Mouse (Mus musculus): ENCODE data around the gene Cyb5d1. TPM values are rescaled to one million over a fixed set of nuclear protein-coding genes. Genes with fewer than 3 reads are reported as not detected.
A peak's percentile ranks its signal among the peaks of the same experiment; 100 is the strongest.

Gene Cyb5d1
- polyA plus RNA-seq, 1 experiment, result 22.5 TPM

- Histone ChIP-seq H3K4me1 (ENCODE audit: control insufficient read depth, insufficient read depth, low read length) (peaks cover 18% of the 10 kb centered on the region), H3K27ac (ENCODE audit: insufficient read depth, low read depth, low read length) (peak overlapping the region; percentile 96), H3K4me3 (ENCODE audit: insufficient read depth, low read length) (peak overlapping the region; percentile 50)
- no peak for TF ChIP-seq POLR2A (IDR thresholded peaks at IDR 0.05; ENCODE audit: borderline replicate concordance, low read depth, low read length)
- no peak for TF ChIP-seq CTCF (IDR thresholded peaks at IDR 0.05; ENCODE audit: low read depth, low read length)
Observed at GRCm38 (mm10) chr11:69366157-69366854, 29.1 kb downstream of the Cyb5d1 start.

DNA sequence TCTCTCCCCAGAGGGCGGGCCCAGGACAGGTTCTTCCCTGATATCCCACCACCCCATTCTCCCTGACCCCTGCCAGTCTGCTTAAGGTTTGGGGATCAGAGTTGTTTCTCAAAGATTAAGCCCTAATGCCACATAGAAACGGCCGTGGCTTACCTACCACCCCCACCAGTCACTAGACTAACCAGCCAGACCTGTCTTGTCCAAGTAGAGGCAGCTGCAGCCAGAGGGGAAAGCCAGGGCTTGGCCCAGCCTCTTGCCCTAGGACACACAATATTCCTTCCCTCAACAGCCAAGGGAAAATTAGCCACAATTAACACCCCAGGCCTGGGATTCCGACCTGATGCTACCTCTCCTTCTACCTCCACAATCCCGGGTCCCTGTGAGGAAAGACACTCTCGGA is 29.7 kb downstream of the Cyb5d1 start:
- Histone ChIP-seq H3K4me1 (ENCODE audit: control insufficient read depth, insufficient read depth, low read length) (peaks cover 18% of the 10 kb centered on the region), H3K27ac (ENCODE audit: insufficient read depth, low read depth, low read length) (peak overlapping the region; percentile 96), H3K4me3 (ENCODE audit: insufficient read depth, low read length) (peak overlapping the region; percentile 50)
- TF ChIP-seq CTCF (IDR thresholded peaks at IDR 0.05; ENCODE audit: low read depth, low read length), result no peak
- TF ChIP-seq POLR2A (IDR thresholded peaks at IDR 0.05; ENCODE audit: borderline replicate concordance, low read depth, low read length), result no peak

DNA sequence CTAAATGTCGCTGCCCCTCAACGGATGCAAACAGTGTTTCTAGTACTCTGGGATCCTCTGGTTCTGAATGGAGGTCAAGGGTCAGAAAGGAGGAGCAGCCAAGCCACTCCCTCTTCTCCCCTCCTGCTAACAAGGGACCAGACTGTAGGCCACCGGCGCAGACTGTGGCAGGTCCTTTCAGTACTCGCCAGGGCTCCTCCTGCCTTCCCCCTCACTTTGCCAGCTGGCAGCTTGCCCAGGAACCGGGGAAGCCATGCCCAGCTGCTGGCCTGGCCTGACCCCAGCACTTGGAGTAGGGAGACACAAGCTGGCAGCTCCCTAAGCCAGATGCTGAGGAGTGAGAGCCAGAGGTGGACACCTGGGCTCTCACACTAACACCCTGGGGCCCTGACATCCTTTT is 30.5 kb downstream of the Cyb5d1 start:
- Histone ChIP-seq H3K27ac (ENCODE audit: insufficient read depth, low read depth, low read length) (peak overlapping the region; percentile 96), H3K4me3 (ENCODE audit: insufficient read depth, low read length) (peak overlapping the region; percentile 31), H3K4me1 (ENCODE audit: control insufficient read depth, insufficient read depth, low read length) (peaks cover 18% of the 10 kb centered on the region)
- TF ChIP-seq POLR2A (IDR thresholded peaks at IDR 0.05; ENCODE audit: borderline replicate concordance, low read depth, low read length) (no peak), CTCF (IDR thresholded peaks at IDR 0.05; ENCODE audit: low read depth, low read length) (no peak)

GRCm38 (mm10) chr11:69364376-69364775 is 31.1 kb downstream of the Cyb5d1 start:
- TF ChIP-seq CTCF (IDR thresholded peaks at IDR 0.05; ENCODE audit: low read depth, low read length) (no peak), POLR2A (IDR thresholded peaks at IDR 0.05; ENCODE audit: borderline replicate concordance, low read depth, low read length) (no peak)
- Histone ChIP-seq H3K4me1 (ENCODE audit: control insufficient read depth, insufficient read depth, low read length) (peaks cover 18% of the 10 kb centered on the region), H3K4me3 (ENCODE audit: insufficient read depth, low read length) (peak overlapping the region; percentile 31), H3K27ac (ENCODE audit: insufficient read depth, low read depth, low read length) (peak overlapping the region; percentile 96)

GRCm38 (mm10) chr11:69362479-69362878 is 33.0 kb downstream of the Cyb5d1 start:
- TF ChIP-seq CTCF (IDR thresholded peaks at IDR 0.05; ENCODE audit: low read depth, low read length) (no peak), POLR2A (IDR thresholded peaks at IDR 0.05; ENCODE audit: borderline replicate concordance, low read depth, low read length) (no peak)
- H3K4me1 ChIP-seq (ENCODE audit: control insufficient read depth, insufficient read depth, low read length), result peaks cover 18% of the 10 kb centered on the region
- no peak overlapping the region for H3K4me3 ChIP-seq (ENCODE audit: insufficient read depth, low read length)
- no peak overlapping the region for H3K27ac ChIP-seq (ENCODE audit: insufficient read depth, low read depth, low read length)

DNA sequence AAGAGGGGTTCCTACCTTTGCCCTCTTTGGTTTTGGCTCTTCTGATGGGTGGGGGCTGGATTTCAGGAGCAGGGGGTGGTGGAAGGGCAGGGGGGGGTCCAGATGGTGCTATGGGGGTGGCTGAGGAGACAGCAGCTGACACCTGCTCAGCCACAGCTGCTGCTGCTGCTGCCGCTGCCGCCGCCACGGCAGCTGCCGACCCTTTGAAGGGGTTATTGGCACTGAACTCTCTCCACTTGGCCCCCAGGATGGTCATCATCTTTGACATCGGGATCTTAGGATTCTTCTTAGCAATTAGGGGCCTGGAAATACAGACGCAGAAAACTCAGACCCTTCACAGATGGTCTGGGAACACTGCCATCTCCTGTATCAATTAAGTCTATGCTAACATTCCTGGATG is 33.4 kb downstream of the Cyb5d1 start:
- Histone ChIP-seq H3K4me3 (ENCODE audit: insufficient read depth, low read length) (no peak overlapping the region), H3K4me1 (ENCODE audit: control insufficient read depth, insufficient read depth, low read length) (peaks cover 18% of the 10 kb centered on the region), H3K27ac (ENCODE audit: insufficient read depth, low read depth, low read length) (no peak overlapping the region)
- TF ChIP-seq POLR2A (IDR thresholded peaks at IDR 0.05; ENCODE audit: borderline replicate concordance, low read depth, low read length) (no peak), CTCF (IDR thresholded peaks at IDR 0.05; ENCODE audit: low read depth, low read length) (no peak)

GRCm38 (mm10) chr11:69357690-69358089 is 37.7 kb downstream of the Cyb5d1 start:
- no peak for TF ChIP-seq POLR2A (IDR thresholded peaks at IDR 0.05; ENCODE audit: borderline replicate concordance, low read depth, low read length)
- TF ChIP-seq CTCF (IDR thresholded peaks at IDR 0.05; ENCODE audit: low read depth, low read length), result no peak
- no peak overlapping the region for H3K4me3 ChIP-seq (ENCODE audit: insufficient read depth, low read length)
- no peaks in the 10 kb centered on the region for H3K4me1 ChIP-seq (ENCODE audit: control insufficient read depth, insufficient read depth, low read length)
- H3K27ac ChIP-seq (ENCODE audit: insufficient read depth, low read depth, low read length), result no peak overlapping the region

GRCm38 (mm10) chr11:69356544-69356943 is 38.9 kb downstream of the Cyb5d1 start:
- no peak overlapping the region for H3K27ac ChIP-seq (ENCODE audit: insufficient read depth, low read depth, low read length)
- no peak for TF ChIP-seq POLR2A (IDR thresholded peaks at IDR 0.05; ENCODE audit: borderline replicate concordance, low read depth, low read length)
- no peak for TF ChIP-seq CTCF (IDR thresholded peaks at IDR 0.05; ENCODE audit: low read depth, low read length)
- no peaks in the 10 kb centered on the region for H3K4me1 ChIP-seq (ENCODE audit: control insufficient read depth, insufficient read depth, low read length)

DNA sequence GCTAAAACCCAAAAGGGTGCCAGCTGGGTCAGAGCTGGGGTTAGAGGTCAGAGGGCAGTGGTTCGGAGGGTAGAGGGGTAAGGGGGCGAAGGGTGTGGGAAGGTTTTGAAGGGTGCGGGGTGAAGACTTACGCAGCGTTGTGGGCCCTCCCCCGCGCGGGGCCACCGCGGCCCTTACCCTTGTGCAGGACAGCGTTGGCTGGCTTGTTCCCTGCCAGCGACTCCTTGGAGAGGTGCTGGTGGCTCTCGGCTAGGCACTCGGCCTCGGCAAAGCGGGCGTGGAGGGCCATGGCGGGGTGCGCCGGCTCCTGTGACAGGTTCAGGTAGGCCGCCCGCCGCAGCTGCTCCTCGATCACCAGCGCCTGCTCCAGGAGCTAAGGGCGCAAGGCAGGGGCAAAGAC is 49.0 kb downstream of the Cyb5d1 start:
- Histone ChIP-seq H3K4me3 (ENCODE audit: insufficient read depth, low read length) (no peak overlapping the region), H3K27ac (ENCODE audit: insufficient read depth, low read depth, low read length) (no peak overlapping the region), H3K4me1 (ENCODE audit: control insufficient read depth, insufficient read depth, low read length) (no peaks in the 10 kb centered on the region)
- TF ChIP-seq POLR2A (IDR thresholded peaks at IDR 0.05; ENCODE audit: borderline replicate concordance, low read depth, low read length), result no peak
- TF ChIP-seq CTCF (IDR thresholded peaks at IDR 0.05; ENCODE audit: low read depth, low read length), result no peak

More at GRCm38 (mm10) chr11:69356544-69356943, 38.9 kb downstream of the Cyb5d1 start:
- no peak overlapping the region for H3K4me3 ChIP-seq (ENCODE audit: insufficient read depth, low read length)

Other genes with a start within 250 kb of the Cyb5d1 start
- not detected in 2 replicates for gene Alox12b, start 238.6 kb downstream of the Cyb5d1 start, polyA plus RNA-seq (2012; ENCODE audit: insufficient read depth, insufficient read length, missing spikeins)
- not detected in 2 replicates for gene Alox8, start 197.8 kb downstream of the Cyb5d1 start, polyA plus RNA-seq (2012; ENCODE audit: insufficient read depth, insufficient read length, missing spikeins)
- not detected in 2 replicates for gene Gucy2e, start 158.6 kb downstream of the Cyb5d1 start, polyA plus RNA-seq (2012; ENCODE audit: insufficient read depth, insufficient read length, missing spikeins)
- gene Cntrob, start 71.9 kb downstream of the Cyb5d1 start, polyA plus RNA-seq (2012; ENCODE audit: insufficient read depth, insufficient read length, missing spikeins), result 15.4 and 16.8 TPM in 2 replicates
- gene Trappc1, start 71.7 kb downstream of the Cyb5d1 start, polyA plus RNA-seq (2012; ENCODE audit: insufficient read depth, insufficient read length, missing spikeins), result 109 and 110 TPM in 2 replicates
- gene Kcnab3, start 69.4 kb downstream of the Cyb5d1 start, polyA plus RNA-seq (2012; ENCODE audit: insufficient read depth, insufficient read length, missing spikeins), result 0.43 and 0.88 TPM in 2 replicates
- 4.6 and 4.8 TPM in 2 replicates for gene Rnf227, start 55.2 kb downstream of the Cyb5d1 start, polyA plus RNA-seq (2012; ENCODE audit: insufficient read depth, insufficient read length, missing spikeins)
- 134 and 137 TPM in 2 replicates for gene Chd3, start 26.2 kb downstream of the Cyb5d1 start, polyA plus RNA-seq (2012; ENCODE audit: insufficient read depth, insufficient read length, missing spikeins)
- gene Naa38, start 144 bp downstream of the Cyb5d1 start, polyA plus RNA-seq (2012; ENCODE audit: insufficient read depth, insufficient read length, missing spikeins), result 69.8 and 73.7 TPM in 2 replicates
- gene Tmem88, start 2.6 kb upstream of the Cyb5d1 start, polyA plus RNA-seq (2012; ENCODE audit: insufficient read depth, insufficient read length, missing spikeins), result not detected in 2 replicates
- gene Kdm6b, start 18.0 kb upstream of the Cyb5d1 start, polyA plus RNA-seq (2012; ENCODE audit: insufficient read depth, insufficient read length, missing spikeins), result 8.1 and 9.3 TPM in 2 replicates
- 0.72 and 0.76 TPM in 2 replicates for gene Dnah2, start 153.5 kb upstream of the Cyb5d1 start, polyA plus RNA-seq (2012; ENCODE audit: insufficient read depth, insufficient read length, missing spikeins)
- gene Efnb3, start 164.6 kb upstream of the Cyb5d1 start, polyA plus RNA-seq (2012; ENCODE audit: insufficient read depth, insufficient read length, missing spikeins), result 0.33 TPM in 1 of 2 replicates, not detected in the other
- gene Wrap53, start 184.6 kb upstream of the Cyb5d1 start, polyA plus RNA-seq (2012; ENCODE audit: insufficient read depth, insufficient read length, missing spikeins), result 8.2 and 8.8 TPM in 2 replicates
- 76.1 and 79.7 TPM in 2 replicates for gene Trp53, start 184.7 kb upstream of the Cyb5d1 start, polyA plus RNA-seq (2012; ENCODE audit: insufficient read depth, insufficient read length, missing spikeins)
- gene Atp1b2, start 210.3 kb upstream of the Cyb5d1 start, polyA plus RNA-seq (2012; ENCODE audit: insufficient read depth, insufficient read length, missing spikeins), result not detected in 2 replicates
- not detected in 2 replicates for gene Shbg, start 222.3 kb upstream of the Cyb5d1 start, polyA plus RNA-seq (2012; ENCODE audit: insufficient read depth, insufficient read length, missing spikeins)
- 2.5 and 4.3 TPM in 2 replicates for gene Sat2, start 226.4 kb upstream of the Cyb5d1 start, polyA plus RNA-seq (2012; ENCODE audit: insufficient read depth, insufficient read length, missing spikeins)
- 54.1 and 64.6 TPM in 2 replicates for gene Fxr2, start 237.4 kb upstream of the Cyb5d1 start, polyA plus RNA-seq (2012; ENCODE audit: insufficient read depth, insufficient read length, missing spikeins)

Data from bone marrow macrophage, adult 2 months (primary cell).